Mouse (Mus musculus) left cerebral cortex, adult 18-20 months (tissue): ENCODE measurements around the gene Tead1. TPM values are rescaled to one million over a fixed set of nuclear protein-coding genes. Genes with fewer than 3 reads are reported as not detected.

Experiments used
- DNase-seq, 2 experiments: peaks; one replicate each; pipeline ENCODE4 v3.0.0; 2021 to 2022; ENCODE audit warnings: low spot score in 2 of 2, mixed read lengths in 1 of 2
- microRNA-seq, 2 experiments: library from miRNA; unstranded; fragments of <30 nt; microRNA quantifications; one replicate each; pipeline ENCODE4 v1.2.0; 2021
- total RNA-seq, 2 experiments: library from RNA; stranded (reverse); gene quantifications; 2 replicates each; pipeline ENCODE4 v1.2.3; 2021

Gene Tead1
- total RNA-seq, 2 experiments from 2014 or later: 10.7 to 10.8 TPM

GRCm38 (mm10) chr7:112955955-112956354 is 276.8 kb downstream of the Tead1 start:
- DNase-seq: no peak

Small RNA genes lying within 50 kb of the gene (microRNA-seq; reads per million reads assigned to microRNA genes)
- gene Gm44462: 0 reads per million in 2 experiments
